Mouse (Mus musculus) gastrocnemius, adult 18-20 months (tissue): ENCODE data around the gene Mslnl. TPM values are rescaled to one million over a fixed set of nuclear protein-coding genes. Genes with fewer than 3 reads are reported as not detected.
A peak's percentile ranks its signal among the peaks of the same experiment; 100 is the strongest.
"Not testable (repeated sequence)": the region's sequence is repeated elsewhere in the genome, so short reads cannot be mapped to it uniquely, and the experiment has no call there.

Source experiments
- DNase-seq: peaks from one replicate; pipeline ENCODE4 v3.0.0; 2021; ENCODE audit warnings: low spot score
- long read RNA-seq, 2 experiments: library from polyadenylated mRNA; stranded (forward); transcript quantifications; one replicate each; pipeline ENCODE4 v2.0.0; 2021
- total RNA-seq, 2 experiments: library from RNA; stranded (reverse); gene quantifications; 2 replicates each; pipeline ENCODE4 v1.2.3; 2021

Mslnl gene
- not detected for total RNA-seq
- long read RNA-seq, experiment 1 = 0 reads
- long read RNA-seq, experiment 2 = 0 reads

- DNase-seq = no peak
These were observed at the start of gene Mslnl for GRCm38 (mm10) chr17:25735745-25736144. TSS of gene Mslnl (plus strand) at chr17:25736042.

GRCm38 (mm10) chr17:25686323-25686722 lies 49.5 kb upstream of the Mslnl start:
- no peak for DNase-seq

GRCm38 (mm10) chr17:25688922-25689321 lies 46.9 kb upstream of the Mslnl start:
- DNase-seq = no peak

- no peak for DNase-seq
These were observed 39.6 kb upstream of the Mslnl start for GRCm38 (mm10) chr17:25696263-25696662.

- DNase-seq = peak; percentile 77
These were observed 37.4 kb upstream of the Mslnl start for GRCm38 (mm10) chr17:25698446-25698845.

- DNase-seq = no peak
These were observed 34.9 kb upstream of the Mslnl start for GRCm38 (mm10) chr17:25700863-25701496.

- DNase-seq = no peak
These were observed 25.8 kb upstream of the Mslnl start for GRCm38 (mm10) chr17:25709994-25710393.

GRCm38 (mm10) chr17:25711136-25711535 lies 24.7 kb upstream of the Mslnl start:
- no peak for DNase-seq

GRCm38 (mm10) chr17:25715627-25716026 lies 20.2 kb upstream of the Mslnl start:
- DNase-seq = no peak

- DNase-seq = no peak
These were observed 19.7 kb upstream of the Mslnl start for GRCm38 (mm10) chr17:25716130-25716529.

GRCm38 (mm10) chr17:25716711-25717637 lies 18.9 kb upstream of the Mslnl start, which contains the start of gene Gng13:
TSS of gene Gng13 (plus strand) at chr17:25717171.
- DNase-seq = no peak

- no peak for DNase-seq
These were observed 18.2 kb upstream of the Mslnl start for GRCm38 (mm10) chr17:25717691-25718090.

- DNase-seq = no peak
These were observed 14.4 kb upstream of the Mslnl start for GRCm38 (mm10) chr17:25721476-25721875.

GRCm38 (mm10) chr17:25723470-25723869 lies 12.4 kb upstream of the Mslnl start:
- no peak for DNase-seq

GRCm38 (mm10) chr17:25723919-25724318 lies 11.9 kb upstream of the Mslnl start:
- no peak for DNase-seq

GRCm38 (mm10) chr17:25725264-25725663 lies 10.6 kb upstream of the Mslnl start:
- DNase-seq = no peak

GRCm38 (mm10) chr17:25727265-25728008 lies 8.4 kb upstream of the Mslnl start, which contains the start of the genes Chtf18 and Rpusd1:
TSS of gene Chtf18 (minus strand) at chr17:25727419.
TSS of gene Rpusd1 (plus strand) at chr17:25727670.
- peak; percentile 100 for DNase-seq

- peak; percentile 41 for DNase-seq
These were observed 7.9 kb upstream of the Mslnl start for GRCm38 (mm10) chr17:25728009-25728270.

GRCm38 (mm10) chr17:25732082-25732481 lies 3.8 kb upstream of the Mslnl start:
- peak; percentile 81 for DNase-seq

- no peak for DNase-seq
These were observed 596 bp upstream of the Mslnl start for GRCm38 (mm10) chr17:25735246-25735645.

GRCm38 (mm10) chr17:25738861-25739260 lies 3.0 kb downstream of the Mslnl start:
- no peak for DNase-seq

- not testable (repeated sequence) for DNase-seq
These were observed 5.6 kb downstream of the Mslnl start for GRCm38 (mm10) chr17:25741471-25741870.
